Mouse (Mus musculus): ENCODE results near the gene Nhlrc4. TPM values are rescaled to one million over a fixed set of nuclear protein-coding genes. Genes with fewer than 3 reads are reported as not detected.

Gene Nhlrc4
- polyA plus RNA-seq, 1 experiment from 2014 or later = not detected

DNA sequence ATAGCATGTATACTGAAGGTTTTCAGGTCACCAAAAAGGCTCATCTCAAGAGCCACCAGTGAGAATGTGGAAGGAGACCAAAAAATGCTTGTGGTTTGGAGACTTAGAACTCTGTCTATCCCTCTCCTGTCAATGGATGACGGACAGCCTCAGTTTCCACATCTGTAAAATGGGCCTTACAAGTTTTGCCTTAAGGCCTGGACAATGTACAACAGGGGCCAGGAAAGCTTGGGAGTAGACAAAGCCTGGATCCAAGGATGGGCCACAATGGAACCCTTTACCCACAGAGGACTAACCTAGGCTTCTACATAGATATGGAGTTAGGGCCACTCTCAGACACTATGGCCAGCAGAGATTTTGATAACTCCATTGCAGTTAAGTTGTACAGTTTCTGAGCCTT lies 39.3 kb upstream of the Nhlrc4 start:
- H3K9me3 ChIP-seq (ENCODE audit: control insufficient read depth, low read length) = no peaks in the 10 kb centered on the region
- H3K9ac ChIP-seq (ENCODE audit: low read length) = 0 out of 2 replicates have a peak overlapping the region, but pooled peaks have one; percentile 95
- H3K27ac ChIP-seq (replicated peaks in 1 of 2; ENCODE audit: control insufficient read depth in 1 of 2, insufficient read depth in 1 of 2, low read depth in 2 of 2, low read length in 2 of 2) = no peak overlapping the region
- H3K36me3 ChIP-seq (ENCODE audit: control insufficient read depth, insufficient read depth, low read length) = 0 out of 2 replicates have a peak, but pooled peaks cover 6% of the 10 kb centered on the region
- WGBS = 86% methylated on average over 1 of the region's 1 CpGs
- peak overlapping the region; percentile 94 for H3K4me2 ChIP-seq (ENCODE audit: low read length)
- ATAC-seq (ENCODE audit: insufficient number of reproducible peaks, insufficient read depth, low FRiP score, low read depth) = no peak
- no peaks in the 10 kb centered on the region for H3K27me3 ChIP-seq (ENCODE audit: control insufficient read depth, insufficient read depth, low read length)
- H3K4me1 ChIP-seq (ENCODE audit: control insufficient read depth in 2 of 2, insufficient read depth in 2 of 2, low read length in 2 of 2) = peaks cover 9 to 29% of the 10 kb centered on the region in 2 experiments
- peak overlapping the region in 1 of 2 experiments; percentile 91; a peak in 2 of 4 replicates for H3K4me3 ChIP-seq (ENCODE audit: control insufficient read depth in 1 of 2, insufficient read depth in 1 of 2, low read depth in 1 of 2, low read length in 2 of 2)

DNA sequence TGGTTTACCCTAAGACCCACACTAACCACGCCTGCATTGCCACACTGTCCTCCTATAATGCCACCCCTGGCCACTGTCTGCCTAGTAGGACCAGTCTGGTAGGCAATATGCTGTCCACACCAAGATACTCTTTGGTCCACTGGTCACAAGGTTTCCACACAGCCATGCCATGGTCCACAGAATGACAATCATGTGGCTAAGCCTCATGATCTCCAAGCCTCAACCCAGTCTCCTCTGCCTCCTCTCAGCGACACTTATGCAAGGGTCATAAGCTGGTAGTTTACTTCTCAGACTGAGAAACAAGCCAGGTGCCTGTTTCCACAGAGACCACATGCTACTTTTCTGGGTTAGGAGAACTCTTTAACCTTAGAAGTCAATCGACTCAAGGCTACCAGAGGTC lies 38.2 kb upstream of the Nhlrc4 start:
- Histone ChIP-seq H3K9ac (ENCODE audit: low read length) (no peak overlapping the region), H3K27ac (replicated peaks in 1 of 2; ENCODE audit: control insufficient read depth in 1 of 2, insufficient read depth in 1 of 2, low read depth in 2 of 2, low read length in 2 of 2) (no peak overlapping the region), H3K9me3 (ENCODE audit: control insufficient read depth, low read length) (no peaks in the 10 kb centered on the region), H3K4me2 (ENCODE audit: low read length) (no peak overlapping the region), H3K4me3 (ENCODE audit: control insufficient read depth in 1 of 2, insufficient read depth in 1 of 2, low read depth in 1 of 2, low read length in 2 of 2) (no peak overlapping the region), H3K36me3 (ENCODE audit: control insufficient read depth, insufficient read depth, low read length) (peaks cover 3% of the 10 kb centered on the region; the same call in 1 of the 2 replicates), H3K27me3 (ENCODE audit: control insufficient read depth, insufficient read depth, low read length) (no peaks in the 10 kb centered on the region), H3K4me1 (ENCODE audit: control insufficient read depth in 2 of 2, insufficient read depth in 2 of 2, low read length in 2 of 2) (peaks cover 9 to 29% of the 10 kb centered on the region in 2 experiments)
- no peak for ATAC-seq (ENCODE audit: insufficient number of reproducible peaks, insufficient read depth, low FRiP score, low read depth)
- 91% methylated on average over 3 of the region's 3 CpGs for WGBS

DNA sequence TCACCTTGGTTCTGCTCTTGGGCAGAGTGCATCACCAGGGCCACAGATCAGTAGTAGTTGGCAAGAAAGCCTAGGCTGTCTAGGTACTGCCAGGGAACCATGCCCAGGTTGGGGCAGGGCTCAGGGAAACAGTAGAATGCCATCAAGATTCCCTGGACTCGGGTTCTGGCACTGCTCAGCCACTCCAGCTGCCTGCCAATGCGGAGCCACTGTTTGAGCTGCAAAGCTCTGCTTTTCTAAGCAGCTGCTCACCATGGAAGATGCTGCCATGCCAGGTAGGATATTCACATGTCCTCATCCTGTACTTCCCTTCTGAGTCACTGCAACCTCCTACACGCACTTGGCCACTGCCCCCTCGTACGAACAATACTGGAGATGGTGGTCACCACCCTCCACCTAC lies 36.1 kb upstream of the Nhlrc4 start:
- Histone ChIP-seq H3K27ac (replicated peaks in 1 of 2; ENCODE audit: control insufficient read depth in 1 of 2, insufficient read depth in 1 of 2, low read depth in 2 of 2, low read length in 2 of 2) (no peak overlapping the region), H3K9me3 (ENCODE audit: control insufficient read depth, low read length) (no peaks in the 10 kb centered on the region), H3K27me3 (ENCODE audit: control insufficient read depth, insufficient read depth, low read length) (no peaks in the 10 kb centered on the region), H3K9ac (ENCODE audit: low read length) (no peak overlapping the region), H3K4me1 (ENCODE audit: control insufficient read depth in 2 of 2, insufficient read depth in 2 of 2, low read length in 2 of 2) (peaks cover 9 to 29% of the 10 kb centered on the region in 2 experiments), H3K36me3 (ENCODE audit: control insufficient read depth, insufficient read depth, low read length) (peaks cover 5% of the 10 kb centered on the region; the same call in 1 of the 2 replicates), H3K4me3 (ENCODE audit: control insufficient read depth in 1 of 2, insufficient read depth in 1 of 2, low read depth in 1 of 2, low read length in 2 of 2) (no peak overlapping the region), H3K4me2 (ENCODE audit: low read length) (no peak overlapping the region)
- ATAC-seq (ENCODE audit: insufficient number of reproducible peaks, insufficient read depth, low FRiP score, low read depth) = no peak
- whole genome bisulfite sequencing = 83% methylated on average over 5 of the region's 5 CpGs

DNA sequence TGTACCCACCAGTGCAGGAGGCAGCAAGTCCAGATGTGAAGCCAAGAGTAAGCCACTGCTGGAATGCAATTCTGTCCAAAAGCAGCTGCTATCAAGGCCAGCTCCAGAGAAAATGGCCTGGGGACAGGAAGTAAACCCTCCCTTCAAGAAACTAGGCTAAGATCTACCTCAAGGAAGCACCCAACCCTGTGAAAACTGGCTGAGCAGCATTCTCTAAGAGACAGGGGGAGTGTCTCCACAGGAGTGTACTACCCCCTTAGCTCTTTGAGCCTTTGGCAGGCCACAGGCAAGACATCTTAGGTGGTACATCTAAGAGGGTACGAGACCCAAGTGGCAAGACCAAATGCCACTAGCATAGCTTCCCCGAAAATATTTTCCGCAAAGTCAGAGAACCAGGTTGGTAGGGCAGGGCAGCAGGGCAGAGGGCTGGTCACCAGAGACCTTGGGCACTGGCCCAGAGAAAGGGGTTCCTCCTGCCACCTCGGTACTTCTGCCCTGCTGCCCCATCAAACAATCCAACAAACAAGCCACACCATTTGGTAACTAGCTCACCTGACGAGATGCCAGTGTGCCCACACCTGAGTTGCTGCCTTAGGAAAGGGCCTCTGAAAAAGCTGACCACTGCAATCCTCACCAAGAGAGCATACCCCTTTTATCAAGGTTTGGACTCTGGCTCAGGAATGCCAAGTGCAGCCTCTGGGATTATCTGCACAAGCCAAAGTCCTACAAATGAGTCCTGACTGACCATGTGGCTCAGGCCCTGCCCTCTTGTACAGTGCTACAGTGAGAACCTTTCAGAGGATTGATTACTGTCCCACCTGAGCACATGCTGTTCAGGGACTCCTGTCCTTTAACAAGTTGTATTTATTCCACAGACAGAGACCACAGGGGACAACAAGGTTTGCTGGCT lies 35.3 kb upstream of the Nhlrc4 start:
- Histone ChIP-seq H3K27ac (replicated peaks in 1 of 2; ENCODE audit: control insufficient read depth in 1 of 2, insufficient read depth in 1 of 2, low read depth in 2 of 2, low read length in 2 of 2) (no peak overlapping the region), H3K36me3 (ENCODE audit: control insufficient read depth, insufficient read depth, low read length) (peaks cover 5% of the 10 kb centered on the region; the same call in 1 of the 2 replicates), H3K9me3 (ENCODE audit: control insufficient read depth, low read length) (no peaks in the 10 kb centered on the region), H3K27me3 (ENCODE audit: control insufficient read depth, insufficient read depth, low read length) (no peaks in the 10 kb centered on the region), H3K4me3 (ENCODE audit: control insufficient read depth in 1 of 2, insufficient read depth in 1 of 2, low read depth in 1 of 2, low read length in 2 of 2) (no peak overlapping the region), H3K4me1 (ENCODE audit: control insufficient read depth in 2 of 2, insufficient read depth in 2 of 2, low read length in 2 of 2) (peaks cover 9 to 29% of the 10 kb centered on the region in 2 experiments), H3K9ac (ENCODE audit: low read length) (no peak overlapping the region), H3K4me2 (ENCODE audit: low read length) (no peak overlapping the region)
- no peak for ATAC-seq (ENCODE audit: insufficient number of reproducible peaks, insufficient read depth, low FRiP score, low read depth)
- 79% methylated on average over 5 of the region's 5 CpGs for WGBS

DNA sequence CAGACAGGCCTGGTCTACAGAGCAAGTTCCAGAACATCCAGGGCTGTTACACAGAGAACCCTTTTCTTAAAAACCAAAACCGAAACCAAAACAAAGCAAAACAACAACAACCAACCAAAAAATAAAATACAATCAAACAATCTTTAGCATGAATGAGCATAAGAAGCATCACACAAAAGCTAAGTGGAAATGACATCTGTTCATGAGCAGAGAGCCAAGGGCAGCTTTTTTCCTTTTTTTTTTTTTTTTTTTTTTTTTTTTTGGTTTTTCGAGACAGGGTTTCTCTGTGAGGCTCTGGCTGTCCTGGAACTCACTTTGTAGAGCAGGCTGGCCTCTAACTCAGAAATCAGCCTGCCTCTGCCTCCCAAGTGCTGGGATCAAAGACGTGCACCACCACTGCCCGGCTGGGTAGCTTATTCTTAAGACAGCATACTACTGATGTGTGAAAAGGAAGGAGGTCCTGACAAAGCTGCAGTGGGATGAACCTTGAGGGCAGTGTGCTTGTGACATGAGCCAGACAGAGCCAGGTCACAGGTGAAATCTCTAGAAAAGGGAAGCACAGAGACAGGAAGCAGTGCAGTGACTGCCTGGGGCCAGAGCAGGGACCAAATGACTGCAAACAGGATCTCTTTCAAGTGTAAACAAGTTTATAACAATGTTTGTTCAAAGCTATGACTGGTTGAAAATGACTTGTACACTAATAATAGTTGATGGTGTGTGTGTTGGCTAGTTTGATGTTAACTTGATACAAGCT lies 26.4 kb upstream of the Nhlrc4 start:
- WGBS = 83% methylated on average over 4 of the region's 4 CpGs

DNA sequence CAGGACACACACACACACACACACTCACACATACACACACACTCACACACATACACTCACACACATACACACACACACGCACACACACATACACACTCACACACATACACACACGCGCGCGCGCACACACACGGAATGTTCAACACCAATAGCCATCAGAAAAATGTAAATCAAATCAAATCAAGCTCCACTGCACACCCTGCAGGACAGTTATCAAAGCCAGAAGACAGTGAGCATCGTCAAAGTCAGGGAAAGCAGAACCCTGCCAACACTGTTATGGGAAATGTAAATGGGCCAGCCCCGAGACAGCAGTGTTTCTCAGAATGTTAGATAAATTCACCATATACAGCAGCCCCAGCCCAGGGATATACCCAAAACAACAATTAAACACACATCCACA lies 25.7 kb upstream of the Nhlrc4 start:
- Histone ChIP-seq H3K9ac (ENCODE audit: low read length) (no peak overlapping the region), H3K36me3 (ENCODE audit: control insufficient read depth, insufficient read depth, low read length) (0 out of 2 replicates have a peak, but pooled peaks cover 4% of the 10 kb centered on the region), H3K9me3 (ENCODE audit: control insufficient read depth, low read length) (no peaks in the 10 kb centered on the region), H3K27me3 (ENCODE audit: control insufficient read depth, insufficient read depth, low read length) (no peaks in the 10 kb centered on the region), H3K4me2 (ENCODE audit: low read length) (no peak overlapping the region), H3K27ac (replicated peaks in 1 of 2; ENCODE audit: control insufficient read depth in 1 of 2, insufficient read depth in 1 of 2, low read depth in 2 of 2, low read length in 2 of 2) (no peak overlapping the region), H3K4me3 (ENCODE audit: control insufficient read depth in 1 of 2, insufficient read depth in 1 of 2, low read depth in 1 of 2, low read length in 2 of 2) (no peak overlapping the region), H3K4me1 (ENCODE audit: control insufficient read depth in 2 of 2, insufficient read depth in 2 of 2, low read length in 2 of 2) (peaks cover 9 to 16% of the 10 kb centered on the region in 2 experiments)
- no peak for ATAC-seq (ENCODE audit: insufficient number of reproducible peaks, insufficient read depth, low FRiP score, low read depth)
- 92% methylated on average over 9 of the region's 9 CpGs for WGBS

More for the DNA sequence above, 26.4 kb upstream of the Nhlrc4 start:
- no peak for ATAC-seq (ENCODE audit: insufficient number of reproducible peaks, insufficient read depth, low FRiP score, low read depth)
- Histone ChIP-seq H3K36me3 (ENCODE audit: control insufficient read depth, insufficient read depth, low read length) (0 out of 2 replicates have a peak, but pooled peaks cover 4% of the 10 kb centered on the region), H3K9ac (ENCODE audit: low read length) (no peak overlapping the region), H3K4me3 (ENCODE audit: control insufficient read depth in 1 of 2, insufficient read depth in 1 of 2, low read depth in 1 of 2, low read length in 2 of 2) (no peak overlapping the region), H3K4me2 (ENCODE audit: low read length) (no peak overlapping the region), H3K27ac (replicated peaks in 1 of 2; ENCODE audit: control insufficient read depth in 1 of 2, insufficient read depth in 1 of 2, low read depth in 2 of 2, low read length in 2 of 2) (no peak overlapping the region), H3K27me3 (ENCODE audit: control insufficient read depth, insufficient read depth, low read length) (no peaks in the 10 kb centered on the region), H3K9me3 (ENCODE audit: control insufficient read depth, low read length) (no peaks in the 10 kb centered on the region), H3K4me1 (ENCODE audit: control insufficient read depth in 2 of 2, insufficient read depth in 2 of 2, low read length in 2 of 2) (peaks cover 9 to 16% of the 10 kb centered on the region in 2 experiments)

DNA sequence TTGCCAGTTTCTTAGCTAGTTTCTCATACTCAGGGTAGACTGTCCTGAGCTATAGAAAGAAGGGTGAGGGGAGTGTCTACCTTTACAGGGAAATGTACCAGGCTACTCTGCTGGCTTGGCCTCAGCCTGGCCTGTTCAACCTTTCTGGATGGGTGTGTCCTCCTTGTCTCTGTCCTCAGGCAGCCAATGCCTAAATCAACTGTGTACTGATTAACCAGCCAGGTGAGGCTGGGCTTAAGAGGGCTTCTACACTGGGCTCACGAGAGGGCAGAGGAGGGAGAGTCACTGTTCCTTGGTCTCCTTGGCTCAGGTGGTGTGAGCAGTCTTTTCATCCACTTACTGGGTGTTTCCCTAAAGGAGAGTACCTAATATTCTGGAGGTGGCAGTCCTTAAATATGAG lies 23.4 kb upstream of the Nhlrc4 start:
- no peak overlapping the region for H3K4me2 ChIP-seq (ENCODE audit: low read length)
- no peak overlapping the region for H3K9ac ChIP-seq (ENCODE audit: low read length)
- no peaks in the 10 kb centered on the region for H3K27me3 ChIP-seq (ENCODE audit: control insufficient read depth, insufficient read depth, low read length)
- 88% methylated on average over 1 of the region's 1 CpGs for WGBS
- H3K4me1 ChIP-seq (ENCODE audit: control insufficient read depth in 2 of 2, insufficient read depth in 2 of 2, low read length in 2 of 2) = peaks cover 9 to 16% of the 10 kb centered on the region in 2 experiments
- H3K4me3 ChIP-seq (ENCODE audit: control insufficient read depth in 1 of 2, insufficient read depth in 1 of 2, low read depth in 1 of 2, low read length in 2 of 2) = no peak overlapping the region
- H3K27ac ChIP-seq (replicated peaks in 1 of 2; ENCODE audit: control insufficient read depth in 1 of 2, insufficient read depth in 1 of 2, low read depth in 2 of 2, low read length in 2 of 2) = peak overlapping the region in 1 of 2 experiments; percentile 34; a peak in 1 of 4 replicates
- H3K9me3 ChIP-seq (ENCODE audit: control insufficient read depth, low read length) = no peaks in the 10 kb centered on the region
- peak; percentile 17; the same call in 1 of the 2 replicates for ATAC-seq (ENCODE audit: insufficient number of reproducible peaks, insufficient read depth, low FRiP score, low read depth)
- H3K36me3 ChIP-seq (ENCODE audit: control insufficient read depth, insufficient read depth, low read length) = peaks cover 15% of the 10 kb centered on the region

Measured in heart, embryonic 14.5 days (tissue).